Mouse (Mus musculus): Measurements from ENCODE around the gene Coro1c.

- no peak for TF ChIP-seq GATA1 (IDR thresholded peaks at IDR 0.05; ENCODE audit: borderline replicate concordance, low read length)
- TF ChIP-seq FLI1 (IDR thresholded peaks at IDR 0.05; ENCODE audit: low read length): no peak
Measured at GRCm38 (mm10) chr5:113861294-113861693, 47.3 kb downstream of the Coro1c start.

Measured in megakaryocyte, embryonic 14.5 days (primary cell).